Mouse (Mus musculus): Measurements from ENCODE around the gene Mapk10.

- no peak for TF ChIP-seq CTCF (IDR thresholded peaks at IDR 0.05; ENCODE audit: low read depth, low read length)
- TF ChIP-seq POLR2A (IDR thresholded peaks at IDR 0.05; ENCODE audit: insufficient read depth, low read length) = no peak
Observed at GRCm38 (mm10) chr5:102995928-102996327, 215.2 kb downstream of the Mapk10 start.
